9 mouse cellular contexts compared by ENCODE assay signal in the genomic region with DNA sequence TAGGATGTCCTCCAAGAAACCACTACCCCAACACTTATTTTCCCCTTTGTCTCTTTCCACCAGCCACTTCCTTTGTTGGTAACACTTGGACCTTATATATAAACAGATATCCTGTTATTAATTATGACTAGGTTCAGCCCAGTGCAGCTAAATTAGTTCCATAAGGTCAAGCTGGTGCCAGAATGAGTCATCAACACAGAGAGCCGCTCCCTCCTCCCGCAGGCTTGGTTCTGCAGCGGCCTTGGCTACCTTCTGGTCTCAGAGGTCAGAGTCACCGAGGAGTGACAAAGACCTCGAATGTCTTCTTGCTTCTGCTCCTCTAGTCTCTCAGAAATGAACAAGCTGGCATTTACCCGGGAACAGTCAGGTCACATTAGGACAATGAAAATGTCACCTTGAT.
DNase-seq lines count a peak whose midpoint lies in the region; ATAC-seq lines count a peak whose summit lies in the region.
"Had no signal": no experiment of that assay in that cellular context is flagged by ENCODE, and none has a peak within 500 bp of the region (broad histone marks: within the 10 kb centered on the region; RNA-seq: fewer than 3 reads in every experiment).

No protein-coding gene starts in this region.

- H3K4me1 ChIP-seq in neural tube, embryonic 13.5 days (replicated peaks), result peaks cover 17% of the 10 kb centered on the region
- peaks cover 10% of the 10 kb centered on the region for H3K4me1 ChIP-seq in neural tube, embryonic 15.5 days
- peaks cover 9% of the 10 kb centered on the region; the same call in 1 of the 2 replicates for H3K4me1 ChIP-seq in hindbrain, embryonic 14.5 days (replicated peaks; ENCODE audit: control insufficient read depth, insufficient read depth, low read length)

- H3K4me3 ChIP-seq in neural tube, embryonic 13.5 days, result no peak overlapping the region
- H3K4me3 ChIP-seq in neural tube, embryonic 15.5 days (replicated peaks), result no peak overlapping the region
- H3K4me3 ChIP-seq in hindbrain, embryonic 14.5 days (replicated peaks; ENCODE audit: low read length), result no peak overlapping the region

- H3K36me3 ChIP-seq in neural tube, embryonic 13.5 days, result no peaks in the 10 kb centered on the region
- no peaks in the 10 kb centered on the region for H3K36me3 ChIP-seq in neural tube, embryonic 15.5 days
- H3K36me3 ChIP-seq in hindbrain, embryonic 14.5 days (replicated peaks; ENCODE audit: control insufficient read depth, insufficient read depth), result no peaks in the 10 kb centered on the region

- peak overlapping the region; percentile 67; the same call in 1 of the 2 replicates for H3K27ac ChIP-seq in neural tube, embryonic 13.5 days (replicated peaks)
- no peak overlapping the region for H3K27ac ChIP-seq in neural tube, embryonic 15.5 days (replicated peaks)
- H3K27ac ChIP-seq in hindbrain, embryonic 14.5 days, result peak overlapping the region; percentile 52; the same call in 1 of the 2 replicates

- no peak for ATAC-seq in neural tube, embryonic 13.5 days (ENCODE audit: low read depth)
- no peak for ATAC-seq in neural tube, embryonic 15.5 days (ENCODE audit: low FRiP score)
- ATAC-seq in hindbrain, embryonic 14.5 days (ENCODE audit: low FRiP score), result no peak
- no peak for ATAC-seq in frontal cortex, adult (ENCODE audit: low TSS enrichment)
- no peak for ATAC-seq in megakaryocyte-erythroid progenitor cell, adult 5-6 weeks (replicated peaks; ENCODE audit: low FRiP score, low TSS enrichment, poor library complexity, severe bottlenecking)
- ATAC-seq in inflammation-experienced regulatory T-cells, adult 6 months, result no peak
- ATAC-seq: Patski had no signal

- H3K4me2 ChIP-seq in neural tube, embryonic 13.5 days, result no peak overlapping the region
- H3K4me2 ChIP-seq in neural tube, embryonic 15.5 days, result no peak overlapping the region
- H3K4me2 ChIP-seq in hindbrain, embryonic 14.5 days (replicated peaks), result no peak overlapping the region

- no peak overlapping the region for H3K9ac ChIP-seq in neural tube, embryonic 13.5 days
- H3K9ac ChIP-seq in neural tube, embryonic 15.5 days (replicated peaks), result no peak overlapping the region
- H3K9ac ChIP-seq in hindbrain, embryonic 14.5 days, result no peak overlapping the region

- DNase-seq in cerebellum, postnatal 10 days, result peak; percentile 33
- DNase-seq in hindbrain, embryonic 14.5 days (ENCODE audit: low spot score), result no peak
- DNase-seq in lung, postnatal 36 days, result peak; percentile 15

- no peaks in the 10 kb centered on the region for H3K27me3 ChIP-seq in neural tube, embryonic 13.5 days
- H3K27me3 ChIP-seq in neural tube, embryonic 15.5 days (replicated peaks), result no peaks in the 10 kb centered on the region
- H3K27me3 ChIP-seq in hindbrain, embryonic 14.5 days (ENCODE audit: control insufficient read depth, insufficient read depth, low read length), result no peaks in the 10 kb centered on the region
- H3K27me3 ChIP-seq: Patski had no signal

- H3K9me3 ChIP-seq in neural tube, embryonic 13.5 days, result no peaks in the 10 kb centered on the region
- H3K9me3 ChIP-seq in neural tube, embryonic 15.5 days (replicated peaks), result no peaks in the 10 kb centered on the region
- no peaks in the 10 kb centered on the region for H3K9me3 ChIP-seq in hindbrain, embryonic 14.5 days (ENCODE audit: control insufficient read depth, low read length)

- WGBS in neural tube, embryonic 13.5 days, result 68% methylated on average over 6 of the region's 6 CpGs
- 63% methylated on average over 6 of the region's 6 CpGs for WGBS in neural tube, embryonic 15.5 days
- 65% methylated on average over 6 of the region's 6 CpGs for WGBS in hindbrain, embryonic 14.5 days
